ENCODE assay signal across 29 mouse cellular contexts in genomic region chr2:60411181-60411580, GRCm38 (mm10). TPM values are rescaled to one million over a fixed set of nuclear protein-coding genes. Genes with fewer than 3 reads are reported as not detected.
A peak's percentile ranks its signal among the peaks of the same experiment; 100 is the strongest.
DNase-seq lines count a peak whose midpoint lies in the region; ATAC-seq and TF ChIP-seq lines count a peak whose summit lies in the region.
"Had no signal": no experiment of that assay in that cellular context is flagged by ENCODE, and none has a peak within 500 bp of the region (broad histone marks: within the 10 kb centered on the region; RNA-seq: fewer than 3 reads in every experiment).

No protein-coding gene starts in this region.

- no peaks in the 10 kb centered on the region for H3K9me3 ChIP-seq in E14TG2a.4 (ENCODE audit: low read length)
- no peaks in the 10 kb centered on the region for H3K9me3 ChIP-seq in liver, embryonic 15.5 days (replicated peaks)
- no peaks in the 10 kb centered on the region for H3K9me3 ChIP-seq in midbrain, embryonic 13.5 days
- no peaks in the 10 kb centered on the region for H3K9me3 ChIP-seq in midbrain, embryonic 11.5 days (ENCODE audit: control insufficient read depth, low read length)
- H3K9me3 ChIP-seq: embryonic facial prominence, embryonic 15.5 days; forebrain, embryonic 12.5 days; heart, embryonic 13.5 days; intestine, embryonic 15.5 days; limb, embryonic 12.5 days; midbrain, embryonic 15.5 days; neural tube, embryonic 15.5 days had no signal

- no peak overlapping the region for H3K4me2 ChIP-seq in liver, embryonic 15.5 days
- H3K4me2 ChIP-seq in midbrain, embryonic 13.5 days (replicated peaks): no peak overlapping the region
- no peak overlapping the region for H3K4me2 ChIP-seq in midbrain, embryonic 11.5 days
- H3K4me2 ChIP-seq: embryonic facial prominence, embryonic 15.5 days; forebrain, embryonic 12.5 days; heart, embryonic 13.5 days; intestine, embryonic 15.5 days; limb, embryonic 12.5 days; midbrain, embryonic 15.5 days; neural tube, embryonic 15.5 days had no signal

- H3K9ac ChIP-seq in liver, embryonic 15.5 days: no peak overlapping the region
- no peak overlapping the region for H3K9ac ChIP-seq in midbrain, embryonic 13.5 days (replicated peaks)
- no peak overlapping the region for H3K9ac ChIP-seq in midbrain, embryonic 11.5 days (ENCODE audit: low read length)
- H3K9ac ChIP-seq: embryonic facial prominence, embryonic 15.5 days; forebrain, embryonic 12.5 days; forebrain, postnatal 0 days; heart, embryonic 13.5 days; intestine, embryonic 15.5 days; limb, embryonic 12.5 days; liver, embryonic 14.5 days; midbrain, embryonic 15.5 days; neural tube, embryonic 15.5 days had no signal

- no peaks in the 10 kb centered on the region for H3K36me3 ChIP-seq in E14TG2a.4 (ENCODE audit: insufficient read depth, low read length)
- H3K36me3 ChIP-seq in liver, embryonic 15.5 days (replicated peaks): no peaks in the 10 kb centered on the region
- H3K36me3 ChIP-seq in midbrain, embryonic 13.5 days: no peaks in the 10 kb centered on the region
- H3K36me3 ChIP-seq in midbrain, embryonic 11.5 days (ENCODE audit: control insufficient read depth, insufficient read depth, low read length): no peaks in the 10 kb centered on the region
- H3K36me3 ChIP-seq: embryonic facial prominence, embryonic 15.5 days; forebrain, embryonic 12.5 days; heart, embryonic 13.5 days; intestine, embryonic 15.5 days; limb, embryonic 12.5 days; midbrain, embryonic 15.5 days; neural tube, embryonic 15.5 days had no signal

- no peak for ATAC-seq in liver, embryonic 15.5 days (ENCODE audit: insufficient read depth)
- no peak for ATAC-seq in midbrain, embryonic 13.5 days
- ATAC-seq in midbrain, embryonic 11.5 days (ENCODE audit: low FRiP score): no peak
- ATAC-seq: forebrain, postnatal 0 days; hindbrain, embryonic 16.5 days; midbrain, embryonic 15.5 days had no signal

- WGBS in liver, embryonic 15.5 days (ENCODE audit: insufficient replicate concordance): 64% methylated on average over 7 of the region's 7 CpGs
- 91% methylated on average over 7 of the region's 7 CpGs for WGBS in midbrain, embryonic 13.5 days
- 86% methylated on average over 7 of the region's 7 CpGs for WGBS in midbrain, embryonic 11.5 days

- no peaks in the 10 kb centered on the region for H3K27me3 ChIP-seq in E14TG2a.4 (ENCODE audit: insufficient read depth, low read length)
- no peaks in the 10 kb centered on the region for H3K27me3 ChIP-seq in liver, embryonic 15.5 days
- no peaks in the 10 kb centered on the region for H3K27me3 ChIP-seq in midbrain, embryonic 13.5 days
- no peaks in the 10 kb centered on the region for H3K27me3 ChIP-seq in midbrain, embryonic 11.5 days (ENCODE audit: control insufficient read depth, insufficient read depth, low read length)
- H3K27me3 ChIP-seq: embryonic facial prominence, embryonic 15.5 days; forebrain, embryonic 12.5 days; heart, embryonic 13.5 days; intestine, embryonic 15.5 days; limb, embryonic 12.5 days; midbrain, embryonic 15.5 days; neural tube, embryonic 15.5 days had no signal

- intact Hi-C loops in heart, postnatal 25 days (cut with DNase I): loop anchor here (10.0 kb wide), 2 partner anchors 456 to 866 kb away; no protein-coding TSS in a partner anchor

- H3K4me1 ChIP-seq in E14TG2a.4 (replicated peaks; ENCODE audit: low read depth, low read length): peaks cover 89% of the 10 kb centered on the region
- peaks cover 16% of the 10 kb centered on the region; the same call in 1 of the 2 replicates for H3K4me1 ChIP-seq in liver, embryonic 15.5 days (replicated peaks)
- no peaks in the 10 kb centered on the region for H3K4me1 ChIP-seq in midbrain, embryonic 13.5 days (replicated peaks)
- H3K4me1 ChIP-seq in midbrain, embryonic 11.5 days (ENCODE audit: control insufficient read depth, insufficient read depth, low read length): no peaks in the 10 kb centered on the region
- H3K4me1 ChIP-seq: forebrain, embryonic 12.5 days; heart, embryonic 13.5 days; limb, embryonic 12.5 days; midbrain, embryonic 15.5 days; neural tube, embryonic 15.5 days had no signal

- H3K4me3 ChIP-seq in E14TG2a.4 (replicated peaks; ENCODE audit: low read length): peak overlapping the region; percentile 48
- no peak overlapping the region for H3K4me3 ChIP-seq in liver, embryonic 15.5 days (replicated peaks)
- H3K4me3 ChIP-seq in midbrain, embryonic 13.5 days (replicated peaks): no peak overlapping the region
- H3K4me3 ChIP-seq in midbrain, embryonic 11.5 days (ENCODE audit: low read depth, low read length): no peak overlapping the region
- H3K4me3 ChIP-seq: embryonic facial prominence, embryonic 15.5 days; forebrain, embryonic 12.5 days; heart, embryonic 13.5 days; intestine, embryonic 15.5 days; left cerebral cortex, adult 2 months; limb, embryonic 12.5 days; midbrain, embryonic 15.5 days; neural tube, embryonic 15.5 days had no signal

- peak overlapping the region; percentile 53; the same call in 1 of the 2 replicates for H3K27ac ChIP-seq in liver, embryonic 15.5 days (replicated peaks)
- H3K27ac ChIP-seq in midbrain, embryonic 13.5 days: no peak overlapping the region
- no peak overlapping the region for H3K27ac ChIP-seq in midbrain, embryonic 11.5 days (ENCODE audit: low read depth, low read length)
- H3K27ac ChIP-seq: embryonic facial prominence, embryonic 15.5 days; forebrain, embryonic 12.5 days; heart, embryonic 13.5 days; intestine, embryonic 15.5 days; left cerebral cortex, adult 2 months; limb, embryonic 12.5 days; liver, embryonic 14.5 days; macrophage; midbrain, embryonic 15.5 days; neural tube, embryonic 15.5 days had no signal

- TF ChIP-seq CTCF in E14TG2a.4 (conservative IDR thresholded peaks at IDR 0.05; ENCODE audit: low read length): no peak

- DNase-seq in heart, adult 11 months: peak; percentile 74
- no peak for DNase-seq in heart, postnatal 25 days (ENCODE audit: low spot score)
- DNase-seq in R1 (ENCODE audit: low read depth, low spot score): peak; percentile 95
- no peak for DNase-seq in spleen, adult 12 weeks (ENCODE audit: low spot score)
- DNase-seq in midbrain, embryonic 11.5 days (ENCODE audit: low spot score, missing footprints): no peak
- DNase-seq: adrenal gland, postnatal 14 days; cerebellum, adult 11 months; cerebellum, adult 9-11 months; forebrain, postnatal 0 days; heart, postnatal 14 days; kidney, adult 9 months; kidney, postnatal 14 days; right cerebral cortex, postnatal 25 days; spleen, adult 18-20 months; thymus, postnatal 36 days had no signal

RNA-seq across cellular contexts. Expression of gene Ly75, which starts 28.1 kb away (rescaled TPM):
- total RNA-seq in heart, postnatal 25 days (2021): under 1 TPM; 0.61 to 0.75 TPM
- polyA plus RNA-seq in liver, embryonic 15.5 days (2015; fragmentation: Nextera tagmentation; extraction: Ambion mirVana): 2.7 and 2.8 TPM in 2 replicates
- 0.52 and 0.68 TPM in 2 replicates for polyA plus RNA-seq in midbrain, embryonic 13.5 days (2015; fragmentation: Nextera tagmentation; extraction: Ambion mirVana)
- 2.0 and 2.3 TPM in 2 replicates for polyA plus RNA-seq in midbrain, embryonic 11.5 days (2014; fragmentation: Nextera tagmentation; extraction: Ambion mirVana)

Comparison
In these comparisons a context has a peak if more than half of its experiments do, and no peak if none do; other contexts are left out.
1. DNase-seq: peak in heart, adult 11 months (single experiment) and R1 (single experiment); none in heart, postnatal 25 days (single experiment), spleen, adult 12 weeks (single experiment) and midbrain, embryonic 11.5 days (single experiment).